Mouse (Mus musculus) olfactory bulb, adult 2 months (tissue): ENCODE measurements around the gene Shisa7.

Experiments
- CTCF ChIP-seq: fragments of 200-500 bp; IDR thresholded peaks from 2 replicates; pipeline ENCODE4 v1.5.1; 2012; ENCODE audit warnings: low read depth, mild to moderate bottlenecking, low read length, moderate library complexity; ENCODE audit not compliant: insufficient read depth
- POLR2A ChIP-seq: fragments of 200-500 bp; IDR thresholded peaks from 2 replicates; pipeline ENCODE4 v1.6.1; 2012; ENCODE audit warnings: mild to moderate bottlenecking, low read depth, low read length, moderate library complexity; ENCODE audit not compliant: insufficient read depth

DNA sequence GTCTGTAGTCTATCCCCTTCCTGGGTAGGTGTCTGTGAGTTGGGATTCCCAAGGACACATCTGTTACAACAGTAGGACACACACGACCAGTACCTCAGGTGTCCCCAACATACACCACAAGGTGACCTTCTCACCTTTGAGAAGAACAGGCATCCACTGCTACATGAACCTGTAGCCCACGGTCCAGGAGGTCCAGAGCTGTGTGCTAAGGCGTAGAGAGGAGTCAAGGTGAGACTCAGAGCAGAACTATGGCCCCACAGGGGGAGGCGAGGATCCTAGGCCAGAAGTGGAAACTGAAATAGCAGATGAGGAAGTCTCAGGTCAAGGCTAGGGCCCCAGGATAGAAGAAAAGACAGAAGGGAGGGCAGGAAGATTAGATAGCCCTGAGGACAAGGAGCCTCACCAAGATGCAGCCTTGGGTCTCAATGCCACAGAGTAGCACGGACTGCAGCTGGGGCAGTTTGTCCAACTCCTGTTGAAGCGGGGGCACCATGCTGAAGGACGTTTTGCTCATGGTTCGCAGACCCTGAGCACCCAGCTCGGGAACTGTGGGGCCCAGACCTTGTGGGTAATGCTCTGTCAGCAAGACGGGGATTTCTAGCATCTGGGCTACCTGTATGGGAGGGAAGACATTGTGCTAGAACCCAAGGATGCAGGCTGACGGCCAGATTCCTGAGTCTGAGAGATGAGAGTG lies 6.3 kb upstream of the Shisa7 start:
- no peak for TF ChIP-seq CTCF
- no peak for TF ChIP-seq POLR2A
